Mouse (Mus musculus) forebrain, embryonic 11.5 days (tissue): Measurements from ENCODE around the gene Khdc4. TPM values are rescaled to one million over a fixed set of nuclear protein-coding genes. Genes with fewer than 3 reads are reported as not detected.

ENCODE experiments used
- ATAC-seq: fragments of 200-750 bp; cut with Nextera tagmentation; replicated peaks from 2 replicates; pipeline ENCODE4 v1.8.0; 2017; ENCODE audit warnings: moderate TSS enrichment; ENCODE audit not compliant: low FRiP score
- DNase-seq: peaks from one replicate; pipeline ENCODE4 v3.0.0-alpha.2; 2017; ENCODE audit warnings: low spot score
- H3K27ac ChIP-seq: fragments of 300-500 bp; sonication (generic); 2 replicates; pipeline ENCODE4 v1.5.1; 2014; ENCODE audit warnings: low read depth, low read length
- H3K27me3 ChIP-seq: fragments of 300-500 bp; sonication (generic); 2 replicates; pipeline ENCODE4 v1.6.1; 2014; ENCODE audit warnings: mild to moderate bottlenecking, low read length, mixed read lengths; ENCODE audit not compliant: control insufficient read depth, insufficient read depth
- H3K36me3 ChIP-seq: fragments of 300-500 bp; sonication (generic); 2 replicates; pipeline ENCODE4 v1.6.1; 2014; ENCODE audit warnings: mild to moderate bottlenecking, low read length, moderate library complexity, mixed read lengths; ENCODE audit not compliant: control insufficient read depth, insufficient read depth
- H3K4me1 ChIP-seq: fragments of 300-500 bp; sonication (generic); replicated peaks from 2 replicates; pipeline ENCODE4 v1.6.1; 2014; ENCODE audit warnings: low read length, mixed read lengths; ENCODE audit not compliant: control insufficient read depth, insufficient read depth
- H3K4me2 ChIP-seq: fragments of 300-500 bp; sonication (generic); 2 replicates; pipeline ENCODE4 v1.6.1; 2014; ENCODE audit warnings: low read depth, mild to moderate bottlenecking, low read length, moderate library complexity, mixed read lengths; ENCODE audit not compliant: severe bottlenecking
- H3K4me3 ChIP-seq: fragments of 300-500 bp; sonication (generic); 2 replicates; pipeline ENCODE4 v1.5.1; 2014; ENCODE audit warnings: low read depth, low read length
- H3K9ac ChIP-seq: fragments of 300-500 bp; sonication (generic); 2 replicates; pipeline ENCODE4 v1.6.1; 2014; ENCODE audit warnings: low read length
- H3K9me3 ChIP-seq: fragments of 300-500 bp; sonication (generic); 2 replicates; pipeline ENCODE4 v1.6.1; 2016; ENCODE audit warnings: low read length, mixed read lengths; ENCODE audit not compliant: control insufficient read depth
- WGBS: fragments of 180-500 bp; shearing (Covaris S2); extraction: QIAGEN DNeasy Blood & Tissue Kit; methylation state at CpG from one replicate; pipeline ENCODE4 v1.1.7; 2014; 5-methylcytosine and 5-hydroxymethylcytosine counted together
- polyA plus RNA-seq: library from polyadenylated mRNA; unstranded; fragments of >200 nt; fragmentation: Nextera tagmentation; extraction: Ambion mirVana; gene quantifications from 2 replicates; pipeline ENCODE4 v1.2.1, GENCODE M21; 2014

Gene Khdc4
- polyA plus RNA-seq, 1 experiment from 2014 or later = 116 TPM

DNA sequence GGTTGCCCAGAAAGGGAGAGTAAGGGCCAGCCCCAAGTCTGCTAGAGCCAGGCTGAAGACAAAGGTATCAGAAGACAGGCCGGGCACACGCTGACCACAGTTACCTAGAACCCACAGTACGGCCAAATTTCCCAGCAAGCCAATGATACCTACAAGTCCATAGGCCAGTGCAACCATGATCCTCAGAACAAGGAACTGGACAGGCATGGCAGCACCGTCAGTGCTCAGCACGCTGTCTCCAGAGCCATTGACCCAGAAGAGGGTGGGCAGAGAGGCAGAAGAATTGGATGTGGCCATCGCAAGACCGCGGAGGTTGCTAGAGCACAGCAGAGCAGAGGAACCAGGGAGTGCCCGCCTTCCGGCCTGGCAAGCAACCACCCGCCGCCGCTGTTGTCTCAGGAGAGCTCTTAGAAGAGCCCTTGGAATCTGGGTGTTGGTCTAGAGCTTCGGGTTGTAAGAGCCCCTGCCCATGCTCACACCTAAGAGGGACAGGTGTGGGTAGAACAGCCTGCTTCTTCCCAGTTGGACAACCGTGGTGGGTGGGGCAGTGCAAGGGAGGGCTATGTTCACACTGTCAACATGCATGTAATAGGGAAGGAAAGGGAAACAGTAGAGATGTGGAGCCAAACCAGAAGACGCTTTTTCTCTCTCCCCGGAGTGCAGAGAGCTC is 32.6 kb upstream of the Khdc4 start, which contains the start of gene Rxfp4:
Gene Rxfp4, minus strand, starts transcription at position 297 of the 670 bp plus-strand sequence.
- Histone ChIP-seq H3K4me3 (no peak within 1 kb of the TSS), H3K9ac (no peak within 1 kb of the TSS), H3K4me1 (no peaks in the 10 kb centered on the region), H3K9me3 (no peaks in the 10 kb centered on the region), H3K27ac (no peak within 1 kb of the TSS), H3K36me3 (no peaks in the 10 kb centered on the region; the same call in 1 of the 2 replicates), H3K4me2 (no peak within 1 kb of the TSS), H3K27me3 (no peaks in the 10 kb centered on the region)
- WGBS = 91% methylated on average over 17 of the region's 17 CpGs
- ATAC-seq (no peak), DNase-seq (no peak)

DNA sequence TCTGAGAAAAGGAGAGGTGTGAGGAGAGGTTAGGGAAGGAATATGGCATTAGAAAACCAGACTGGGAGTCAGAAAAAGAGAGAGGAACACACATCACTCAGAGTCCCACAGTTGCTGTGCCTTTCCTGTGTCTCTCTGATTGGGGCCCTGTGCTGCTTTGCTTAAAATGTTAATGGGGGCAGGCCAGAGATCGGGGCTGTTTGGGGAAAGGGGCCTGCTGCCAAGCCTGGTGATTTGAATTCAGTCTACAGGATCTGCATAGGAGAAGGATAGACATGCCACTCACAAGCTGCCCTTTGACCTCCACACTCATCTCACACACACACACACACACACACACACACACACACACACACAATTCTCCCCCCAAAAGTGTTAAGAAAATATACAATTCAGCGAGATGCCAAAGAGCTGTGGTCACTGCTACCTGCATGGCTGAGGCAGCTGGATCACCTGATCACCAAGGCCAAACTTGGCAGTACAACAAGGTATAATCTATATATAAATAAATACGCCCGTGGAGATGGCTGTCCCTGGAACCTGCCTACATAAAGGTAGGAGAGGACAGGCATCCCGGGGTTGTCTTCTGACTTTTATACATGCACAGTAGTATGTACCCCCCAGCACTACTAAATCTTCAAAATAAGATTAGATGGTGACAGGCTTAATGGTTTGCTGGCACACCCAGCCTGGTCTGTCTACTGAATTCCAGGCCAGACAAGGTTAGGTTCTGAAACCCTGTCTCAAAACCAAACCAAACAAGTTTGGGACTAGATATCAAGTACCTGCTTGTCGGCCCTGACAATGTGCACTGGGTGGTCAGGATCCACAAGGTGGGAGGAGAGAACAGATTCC is 31.9 kb upstream of the Khdc4 start:
- H3K4me1 ChIP-seq = no peaks in the 10 kb centered on the region
- no peak overlapping the region for H3K4me3 ChIP-seq
- no peaks in the 10 kb centered on the region for H3K36me3 ChIP-seq
- no peak overlapping the region for H3K4me2 ChIP-seq
- no peak for ATAC-seq
- H3K27ac ChIP-seq = no peak overlapping the region
- no peak for DNase-seq
- H3K27me3 ChIP-seq = no peaks in the 10 kb centered on the region
- no peaks in the 10 kb centered on the region for H3K9me3 ChIP-seq
- WGBS = 84% methylated on average over 6 of the region's 6 CpGs
- no peak overlapping the region for H3K9ac ChIP-seq

GRCm38 (mm10) chr3:88654621-88655020 is 31.0 kb upstream of the Khdc4 start:
- no peak overlapping the region for H3K9ac ChIP-seq
- DNase-seq = no peak
- no peaks in the 10 kb centered on the region for H3K9me3 ChIP-seq
- no peaks in the 10 kb centered on the region for H3K4me1 ChIP-seq
- WGBS = 87% methylated on average over 4 of the region's 4 CpGs
- H3K27me3 ChIP-seq = no peaks in the 10 kb centered on the region
- no peak overlapping the region for H3K27ac ChIP-seq
- no peak overlapping the region for H3K4me3 ChIP-seq
- no peak overlapping the region for H3K4me2 ChIP-seq
- no peaks in the 10 kb centered on the region for H3K36me3 ChIP-seq
- no peak for ATAC-seq

- Histone ChIP-seq H3K36me3 (no peaks in the 10 kb centered on the region), H3K4me1 (no peaks in the 10 kb centered on the region), H3K27me3 (no peaks in the 10 kb centered on the region), H3K4me3 (no peak overlapping the region), H3K27ac (no peak overlapping the region), H3K4me2 (no peak overlapping the region), H3K9me3 (no peaks in the 10 kb centered on the region), H3K9ac (no peak overlapping the region)
- ATAC-seq (no peak), DNase-seq (no peak)
- 82% methylated on average over 8 of the region's 8 CpGs for WGBS
Observed at GRCm38 (mm10) chr3:88655619-88656018, 30.0 kb upstream of the Khdc4 start.

DNA sequence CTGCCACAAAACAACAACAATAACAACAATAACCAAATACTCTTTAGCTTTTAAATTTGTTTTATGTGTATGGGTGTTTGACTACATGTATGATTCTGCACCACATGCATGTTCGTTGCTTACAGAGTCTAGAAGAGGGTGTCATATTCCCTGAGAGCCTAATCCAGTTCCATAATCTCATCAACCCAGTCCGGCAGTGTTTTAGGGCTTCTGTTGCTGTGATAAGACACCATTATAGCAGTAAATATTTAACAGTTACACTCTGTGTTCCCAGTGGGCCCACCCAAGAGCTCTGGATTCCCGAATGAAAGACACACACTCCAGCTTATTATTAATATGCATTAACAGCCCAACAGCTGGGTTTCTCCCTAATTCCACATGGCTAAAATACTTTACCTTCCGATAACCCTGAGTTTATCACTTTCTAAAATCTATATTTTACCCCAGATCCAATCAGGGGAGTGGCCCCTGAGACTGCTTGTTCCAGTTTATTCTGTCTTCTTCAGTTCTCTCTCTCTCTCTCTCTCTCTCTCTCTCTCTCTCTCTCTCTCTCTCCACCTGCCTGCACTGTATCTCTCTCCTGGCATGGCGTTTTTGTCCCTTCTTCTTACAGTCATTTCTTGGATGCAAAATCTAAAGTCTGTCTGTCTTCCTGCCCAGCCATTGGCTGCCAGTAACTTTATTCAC is 27.0 kb upstream of the Khdc4 start:
- ATAC-seq (no peak), DNase-seq (no peak)
- no peak overlapping the region for H3K4me2 ChIP-seq
- no peaks in the 10 kb centered on the region for H3K27me3 ChIP-seq
- H3K27ac ChIP-seq = no peak overlapping the region
- no peaks in the 10 kb centered on the region for H3K4me1 ChIP-seq
- no peaks in the 10 kb centered on the region for H3K36me3 ChIP-seq
- no peaks in the 10 kb centered on the region for H3K9me3 ChIP-seq
- WGBS = 80% methylated on average over 5 of the region's 5 CpGs
- no peak overlapping the region for H3K4me3 ChIP-seq
- no peak overlapping the region for H3K9ac ChIP-seq

DNA sequence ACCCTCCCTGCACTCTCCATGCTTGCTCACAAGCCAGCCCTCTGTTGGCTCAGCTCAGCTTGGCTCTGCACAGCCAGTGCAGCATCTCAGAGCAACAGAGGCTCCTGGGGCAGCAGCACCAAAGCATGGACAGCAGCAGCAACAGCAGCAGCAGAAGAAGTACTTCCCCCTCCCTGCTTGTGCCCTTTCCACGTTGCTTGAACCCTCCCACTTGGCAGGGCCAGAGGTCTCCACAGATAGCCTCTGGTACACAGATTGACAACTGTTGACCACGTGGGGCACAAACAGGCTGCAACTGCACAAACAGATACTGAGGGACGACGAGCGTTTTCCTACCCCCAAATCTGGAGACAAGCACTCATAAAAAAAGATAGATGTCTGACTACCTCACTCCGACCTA is 25.8 kb upstream of the Khdc4 start:
- 57% methylated on average over 6 of the region's 6 CpGs for WGBS
- Histone ChIP-seq H3K4me3 (no peak overlapping the region), H3K4me1 (no peaks in the 10 kb centered on the region), H3K9me3 (no peaks in the 10 kb centered on the region), H3K9ac (no peak overlapping the region), H3K27ac (no peak overlapping the region), H3K27me3 (no peaks in the 10 kb centered on the region), H3K36me3 (no peaks in the 10 kb centered on the region), H3K4me2 (no peak overlapping the region)
- DNase-seq (no peak), ATAC-seq (no peak)

- no peaks in the 10 kb centered on the region for H3K9me3 ChIP-seq
- DNase-seq (no peak), ATAC-seq (no peak)
- no peak overlapping the region for H3K9ac ChIP-seq
- H3K27ac ChIP-seq = no peak overlapping the region
- H3K36me3 ChIP-seq = no peaks in the 10 kb centered on the region
- no peak overlapping the region for H3K4me2 ChIP-seq
- no peaks in the 10 kb centered on the region for H3K27me3 ChIP-seq
- no peaks in the 10 kb centered on the region for H3K4me1 ChIP-seq
- no peak overlapping the region for H3K4me3 ChIP-seq
- WGBS = 87% methylated on average over 4 of the region's 4 CpGs
Observed at GRCm38 (mm10) chr3:88664095-88664494, 21.5 kb upstream of the Khdc4 start.

GRCm38 (mm10) chr3:88677399-88677798 is 8.2 kb upstream of the Khdc4 start:
- H3K27ac ChIP-seq = no peak overlapping the region
- peak overlapping the region; percentile 52; the same call in 1 of the 2 replicates for H3K9ac ChIP-seq
- peak; percentile 69 for ATAC-seq

More at GRCm38 (mm10) chr3:88677399-88677798, 8.2 kb upstream of the Khdc4 start:
- Histone ChIP-seq H3K4me1 (no peaks in the 10 kb centered on the region; the same call in 1 of the 2 replicates), H3K36me3 (no peaks in the 10 kb centered on the region), H3K4me2 (peak overlapping the region; percentile 52), H3K4me3 (peak overlapping the region; percentile 19), H3K27me3 (no peaks in the 10 kb centered on the region), H3K9me3 (no peaks in the 10 kb centered on the region)
- WGBS = 9% methylated on average over 11 of the region's 11 CpGs
- DNase-seq = peak; percentile 85
